Mouse (Mus musculus): ENCODE measurements around the gene Tubgcp2.

The Tubgcp2 gene

DNA sequence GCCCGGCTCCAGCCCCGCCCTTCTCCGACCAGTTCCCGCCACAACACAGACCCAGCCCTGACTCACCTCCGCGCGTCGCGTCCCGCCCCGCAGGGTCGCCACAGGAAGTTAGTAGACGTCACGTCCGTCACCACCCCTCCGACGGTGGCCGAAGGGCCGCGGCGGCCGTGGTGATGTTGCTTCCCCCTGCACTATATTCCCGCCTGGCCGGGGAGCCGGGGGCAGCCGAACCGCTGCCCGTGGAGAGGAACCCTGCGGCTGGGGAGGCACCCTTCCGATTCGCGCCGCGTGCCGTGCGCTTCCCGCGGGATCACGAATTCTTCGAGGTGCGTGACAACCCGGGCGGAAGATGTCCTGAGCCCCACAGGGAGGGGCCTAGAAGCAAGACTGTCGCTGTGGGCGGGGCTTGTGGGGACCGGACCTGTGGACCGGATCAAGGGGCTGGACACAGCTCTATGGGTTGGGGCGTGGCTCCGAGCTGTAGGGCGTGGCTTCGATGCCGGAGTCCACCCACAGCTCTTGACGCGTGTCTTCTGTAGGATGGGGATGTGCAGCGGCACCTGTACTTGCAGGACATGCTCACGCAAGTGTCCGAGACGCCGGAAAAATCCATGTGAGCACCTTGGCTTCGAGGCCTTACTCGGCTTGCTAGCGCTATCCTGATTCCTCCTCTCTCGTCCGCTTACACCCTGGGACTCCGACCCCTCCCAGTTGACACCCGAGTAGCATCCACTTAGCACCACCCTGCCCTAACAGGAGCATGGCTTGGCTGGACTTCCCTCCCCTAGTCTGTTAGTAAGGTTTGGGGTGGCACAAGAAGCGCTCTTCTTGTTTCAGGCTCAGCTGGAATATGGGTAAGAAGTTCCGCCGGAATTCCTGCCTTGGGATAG, at the start of gene Tubgcp2, which contains the start of gene Zfp511:
Tubgcp2 (minus strand) TSS at position 389 of the 890 bp plus-strand sequence.
Zfp511 (plus strand) TSS at position 111 of the 890 bp plus-strand sequence.
- peak; percentile 73 for DNase-seq (ENCODE audit: extremely low spot score, low read depth, low spot score)

DNA sequence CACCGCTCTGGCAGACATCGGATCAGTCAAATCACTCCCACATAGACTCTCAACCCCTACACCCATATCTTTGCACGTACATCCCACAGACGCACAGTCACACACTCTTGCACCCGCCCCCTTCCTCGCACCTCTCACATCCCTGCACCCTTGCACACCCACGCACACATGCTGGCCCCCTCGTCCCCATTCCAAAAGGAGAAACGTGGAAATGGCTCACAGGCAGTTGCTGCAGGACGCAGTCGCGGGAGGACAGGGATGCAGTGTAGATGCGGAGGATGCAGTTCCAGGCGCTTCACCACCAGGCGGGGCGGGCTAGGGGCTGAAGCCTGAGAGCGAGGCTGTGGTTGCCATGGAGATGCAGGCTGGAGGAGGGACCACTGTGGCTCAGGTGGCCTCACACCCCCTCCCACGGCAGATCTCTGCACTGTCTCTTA, 45.8 kb upstream of the Tubgcp2 start, which contains the start of gene Caly:
Caly (minus strand) TSS at position 307 of the 437 bp plus-strand sequence.
- DNase-seq (ENCODE audit: extremely low spot score, low read depth, low spot score) = no peak

DNA sequence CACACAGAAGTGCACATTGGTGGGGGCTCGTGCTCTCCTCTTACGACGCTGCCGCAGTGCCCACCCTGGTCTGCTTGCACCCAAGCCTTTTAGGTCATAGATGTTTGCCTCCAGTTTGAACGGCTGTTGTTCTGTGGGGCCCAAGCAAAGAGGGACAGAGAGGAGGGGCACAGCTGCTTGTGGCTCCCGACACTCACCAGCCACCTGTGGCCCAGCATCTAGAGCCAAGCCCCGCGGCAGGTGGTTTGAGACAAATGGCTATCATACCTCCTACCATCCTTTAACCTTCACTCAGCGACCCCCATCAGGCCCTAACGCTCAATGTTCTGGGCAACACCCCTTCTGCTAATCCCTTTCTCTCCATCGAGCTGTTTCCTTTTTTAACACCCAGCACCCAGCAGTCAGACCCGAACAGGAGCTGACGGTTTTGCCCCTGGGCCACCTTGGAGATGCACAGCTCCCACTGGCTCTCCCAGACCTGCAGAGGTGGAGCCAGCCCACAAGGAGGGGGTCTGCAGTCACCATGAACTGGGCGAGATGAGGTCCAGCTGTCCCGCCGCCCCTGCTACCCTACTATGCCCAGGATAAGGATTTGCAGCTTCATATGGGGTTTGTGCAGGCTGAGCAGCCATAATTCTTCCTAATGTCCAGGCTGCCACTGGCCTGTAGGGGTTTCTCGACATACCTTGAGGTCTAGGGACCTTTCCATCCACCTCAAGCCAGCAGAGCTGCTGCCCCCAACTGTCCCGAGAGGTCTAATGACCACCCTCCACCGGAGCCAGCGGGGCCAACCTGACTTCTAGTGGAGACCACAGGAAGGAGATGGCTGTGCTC, 45.2 kb upstream of the Tubgcp2 start:
- DNase-seq (ENCODE audit: extremely low spot score, low read depth, low spot score) = no peak

DNA sequence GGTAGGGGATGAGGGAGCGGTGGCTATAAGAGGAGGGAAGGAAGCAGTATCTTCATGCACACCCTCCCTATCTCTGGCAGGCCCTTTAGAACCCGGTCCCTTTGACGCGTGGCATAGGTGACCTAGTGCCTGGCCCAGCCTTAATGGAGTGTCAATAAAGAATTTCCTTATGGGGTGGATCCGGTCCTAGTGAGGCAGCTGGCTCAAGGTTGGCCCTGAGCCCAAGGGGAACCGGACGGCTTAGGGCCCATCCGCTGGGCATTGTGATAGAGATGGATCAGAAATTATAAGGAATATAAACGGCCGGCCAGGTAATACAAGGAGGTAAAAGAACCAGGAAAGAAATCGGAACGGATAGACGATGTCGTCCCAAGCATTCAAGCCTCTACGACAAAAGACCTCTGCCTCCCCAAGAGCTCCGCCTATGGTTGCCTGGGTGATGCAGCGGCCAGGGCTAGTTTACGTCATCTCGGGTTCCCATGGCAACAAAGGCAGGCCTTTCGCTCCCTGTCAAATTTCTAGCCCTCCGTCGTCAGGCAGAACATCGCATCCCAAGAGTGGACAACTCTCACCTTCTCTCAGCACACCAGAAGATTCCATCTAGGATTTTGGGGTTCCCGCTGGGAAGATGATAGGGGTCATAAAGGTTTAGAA, 44.2 kb upstream of the Tubgcp2 start:
- DNase-seq (ENCODE audit: extremely low spot score, low read depth, low spot score) = no peak

DNA sequence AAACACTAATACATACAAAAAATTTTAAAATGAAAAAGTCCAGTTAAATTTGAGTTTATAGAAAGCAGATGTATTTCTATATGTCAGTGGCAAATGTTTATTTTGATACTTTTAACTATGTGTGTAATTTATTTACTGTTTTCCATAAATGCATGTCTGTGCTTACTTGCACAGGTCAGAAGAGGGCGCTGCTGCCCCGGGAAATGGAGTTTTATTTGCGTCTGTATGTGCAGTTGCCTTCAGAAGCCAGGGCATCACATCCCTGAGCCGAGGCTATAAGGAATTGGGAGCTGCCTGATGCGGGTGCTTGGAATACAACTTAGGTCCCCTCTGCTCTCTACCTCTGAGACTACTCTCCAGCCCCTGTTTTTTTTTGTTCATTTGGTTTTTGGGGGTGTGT, 42.2 kb upstream of the Tubgcp2 start:
- DNase-seq (ENCODE audit: extremely low spot score, low read depth, low spot score) = no peak

DNA sequence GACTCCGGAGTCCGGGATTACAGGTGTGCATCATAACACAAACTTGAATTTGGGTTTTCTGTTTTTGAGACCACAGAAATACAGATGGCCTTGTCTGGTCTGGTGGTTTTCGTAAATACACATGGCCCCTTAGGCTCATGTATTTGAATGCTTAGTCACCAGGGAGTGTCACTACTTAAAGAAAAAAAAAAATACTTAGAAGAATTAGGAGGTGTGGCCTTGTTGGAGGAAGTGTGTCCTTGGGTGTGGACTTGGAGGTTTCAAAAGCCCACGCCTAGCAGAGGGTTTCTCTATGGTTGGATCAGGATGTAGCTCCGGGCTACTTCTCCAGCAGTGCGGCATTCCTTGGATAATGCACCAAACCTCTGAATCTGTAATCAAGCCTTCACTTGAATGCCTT, 41.2 kb upstream of the Tubgcp2 start:
- DNase-seq (ENCODE audit: extremely low spot score, low read depth, low spot score) = no peak

DNA sequence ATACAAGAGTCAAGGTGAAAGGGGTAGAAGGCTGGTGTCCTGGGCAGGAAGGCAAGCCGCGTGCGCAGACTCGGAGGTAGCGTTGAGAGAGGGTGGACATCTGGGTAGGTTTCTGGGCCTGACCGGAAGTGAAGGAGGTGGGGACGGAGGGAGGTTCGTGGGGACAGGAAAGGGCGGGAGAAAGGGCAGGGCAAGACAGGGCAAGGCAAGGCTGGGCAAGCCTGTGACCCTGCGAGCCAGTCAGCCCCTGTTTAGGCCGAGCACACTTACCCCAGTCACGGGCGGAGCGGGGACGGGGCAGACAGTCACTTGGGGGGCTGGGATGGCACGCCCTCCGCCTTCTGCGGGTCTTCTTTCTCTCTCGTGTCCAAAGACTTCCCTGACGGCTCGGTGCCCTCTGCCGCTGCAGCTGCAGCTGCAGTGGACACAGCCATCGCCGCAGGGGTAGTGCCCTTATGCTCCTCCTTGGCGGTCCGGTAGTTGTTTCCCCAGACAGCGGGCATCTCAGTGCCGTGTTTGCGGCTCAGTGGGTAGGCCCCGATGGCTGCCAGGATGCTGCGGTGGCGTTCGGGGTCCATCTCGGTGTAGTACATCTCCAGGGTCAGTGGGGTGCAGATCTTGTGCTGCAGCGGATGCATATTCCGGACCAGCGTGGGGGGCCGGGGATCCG, 33.7 kb upstream of the Tubgcp2 start:
- DNase-seq (ENCODE audit: extremely low spot score, low read depth, low spot score) = no peak

DNA sequence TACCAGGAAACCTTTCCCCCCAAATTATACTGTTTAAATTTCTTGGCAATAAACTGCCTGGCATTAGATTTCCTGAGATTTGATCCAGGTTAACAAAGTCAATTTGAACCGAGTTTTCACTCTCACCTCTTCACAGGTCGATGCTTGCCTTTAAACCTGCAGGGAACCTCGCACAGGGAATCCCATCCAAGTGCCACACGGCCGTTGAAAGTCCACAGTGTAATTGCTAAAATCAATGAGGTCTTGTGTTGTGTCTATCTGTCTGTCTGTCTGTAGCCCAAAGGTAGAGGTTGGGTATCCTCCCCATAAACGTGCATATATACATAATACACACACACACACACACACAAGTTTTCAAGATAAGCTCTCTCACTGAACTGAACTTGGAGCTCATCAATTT, 30.9 kb upstream of the Tubgcp2 start:
- DNase-seq (ENCODE audit: extremely low spot score, low read depth, low spot score) = no peak

DNA sequence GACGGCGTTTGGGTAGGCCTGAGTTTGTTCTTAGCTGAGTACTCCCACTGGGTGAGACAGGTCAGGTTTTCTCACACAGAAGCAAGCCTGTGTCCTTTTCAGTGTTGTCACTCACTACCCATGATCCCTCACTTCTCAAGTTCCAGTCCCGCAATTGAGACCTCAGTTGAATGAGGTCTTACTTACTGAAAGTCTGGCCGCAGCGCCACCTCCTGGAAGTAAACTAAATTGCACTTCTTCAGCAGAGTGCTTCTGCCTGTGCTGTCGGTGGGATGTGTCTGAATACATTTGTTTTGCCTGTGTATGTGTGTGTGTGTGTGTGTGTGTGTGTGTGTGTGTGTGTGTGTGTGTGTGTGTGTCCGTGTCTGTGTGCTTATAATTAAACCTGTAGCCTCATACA, 26.6 kb upstream of the Tubgcp2 start:
- no peak for DNase-seq (ENCODE audit: extremely low spot score, low read depth, low spot score)

DNA sequence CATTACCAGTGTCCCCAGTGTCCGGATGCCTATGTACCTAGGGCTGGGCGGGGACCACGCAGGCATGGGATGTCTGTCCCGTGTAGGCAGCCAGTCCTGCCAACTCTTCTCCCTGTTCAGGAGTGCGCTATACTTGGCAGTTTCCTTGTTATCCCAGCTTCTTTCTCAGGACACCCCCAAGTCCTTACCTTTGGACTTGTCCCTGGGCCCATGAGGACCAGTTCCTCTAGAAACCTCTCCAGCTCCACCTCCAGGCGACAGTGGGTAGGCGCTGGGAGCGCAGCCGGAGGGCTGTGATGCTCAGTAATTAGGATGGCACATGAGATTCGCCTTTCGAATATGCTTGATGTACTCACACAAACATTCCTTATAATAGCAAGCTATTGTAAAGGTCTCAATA, 25.8 kb upstream of the Tubgcp2 start:
- no peak for DNase-seq (ENCODE audit: extremely low spot score, low read depth, low spot score)

DNA sequence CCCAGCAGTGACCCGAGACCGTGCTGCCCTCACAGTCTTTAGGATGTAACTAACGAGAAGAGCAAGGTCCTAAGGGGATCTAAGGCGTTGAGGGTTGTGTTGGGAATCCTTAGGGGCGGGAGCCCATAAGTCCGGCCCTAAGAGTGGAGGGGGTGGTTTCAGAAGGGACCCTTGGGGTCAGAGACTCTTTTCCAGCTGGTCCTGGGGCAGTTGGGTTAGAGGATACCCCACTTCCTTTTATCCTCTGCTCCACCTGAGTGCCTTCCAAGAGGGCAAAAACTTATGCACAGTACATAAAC, 25.3 kb upstream of the Tubgcp2 start:
- DNase-seq (ENCODE audit: extremely low spot score, low read depth, low spot score) = no peak

DNA sequence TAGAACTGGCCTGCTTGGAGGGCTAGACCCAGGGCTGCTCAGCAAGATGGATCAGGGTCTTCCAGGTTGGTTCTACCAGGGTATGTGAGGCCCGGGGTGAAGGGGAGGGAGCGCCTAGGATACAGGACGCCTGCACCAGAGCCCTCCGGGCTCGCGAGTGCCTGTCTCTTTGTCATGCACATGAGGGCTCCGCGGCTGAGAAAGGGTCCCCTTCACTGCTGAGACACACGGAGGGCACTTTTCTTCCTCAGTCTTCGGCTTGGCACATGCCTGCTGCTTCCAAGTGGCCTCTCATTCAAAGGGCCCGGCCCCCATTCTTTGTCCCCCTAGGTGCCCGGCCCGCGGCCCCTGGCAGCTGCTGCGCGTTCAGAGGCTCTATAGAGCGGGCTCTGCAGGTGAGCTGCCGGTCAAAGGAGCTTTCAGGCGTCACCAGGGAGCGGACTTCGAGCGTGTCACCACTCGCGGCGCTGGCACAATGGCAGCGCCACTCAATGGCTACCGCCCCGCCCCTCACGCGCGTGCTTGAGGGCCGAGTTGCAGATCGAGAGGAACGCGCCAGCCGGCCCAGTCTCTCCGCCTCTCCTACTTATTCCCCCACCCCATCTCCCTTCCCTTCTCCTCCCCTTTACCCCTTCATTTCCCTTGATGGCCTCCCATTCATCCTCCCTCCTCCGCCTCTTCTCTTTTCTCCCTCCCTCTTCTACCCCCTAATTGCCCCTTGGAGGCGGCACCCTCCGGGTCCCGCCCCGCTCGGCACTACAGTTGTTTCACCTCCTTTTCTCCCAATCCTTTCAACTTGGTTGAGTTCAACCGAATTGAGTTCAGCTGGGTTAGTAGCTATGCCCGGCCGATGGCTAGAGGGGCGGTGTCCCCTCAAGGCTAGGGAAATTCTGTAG, 24.7 kb upstream of the Tubgcp2 start:
- no peak for DNase-seq (ENCODE audit: extremely low spot score, low read depth, low spot score)

DNA sequence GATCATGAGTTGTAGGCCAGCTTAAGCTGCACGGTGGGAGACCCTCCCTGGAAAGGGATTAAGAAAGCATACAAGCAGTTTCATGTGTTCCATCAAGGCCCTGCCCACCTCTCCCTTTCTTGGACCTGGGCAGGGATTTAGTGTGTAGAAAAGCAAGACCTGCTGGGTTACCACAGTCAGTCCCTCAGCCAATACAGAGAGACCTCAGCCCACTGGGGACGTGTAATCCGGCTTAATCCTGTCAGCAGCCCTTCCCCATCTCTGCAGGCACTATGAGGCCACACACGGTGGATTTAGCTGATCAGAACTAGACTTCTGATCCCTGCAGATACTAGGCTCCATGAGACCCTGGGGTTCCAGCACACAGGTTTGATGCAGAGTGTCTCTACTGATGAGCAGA, 23.1 kb upstream of the Tubgcp2 start:
- DNase-seq (ENCODE audit: extremely low spot score, low read depth, low spot score) = no peak

DNA sequence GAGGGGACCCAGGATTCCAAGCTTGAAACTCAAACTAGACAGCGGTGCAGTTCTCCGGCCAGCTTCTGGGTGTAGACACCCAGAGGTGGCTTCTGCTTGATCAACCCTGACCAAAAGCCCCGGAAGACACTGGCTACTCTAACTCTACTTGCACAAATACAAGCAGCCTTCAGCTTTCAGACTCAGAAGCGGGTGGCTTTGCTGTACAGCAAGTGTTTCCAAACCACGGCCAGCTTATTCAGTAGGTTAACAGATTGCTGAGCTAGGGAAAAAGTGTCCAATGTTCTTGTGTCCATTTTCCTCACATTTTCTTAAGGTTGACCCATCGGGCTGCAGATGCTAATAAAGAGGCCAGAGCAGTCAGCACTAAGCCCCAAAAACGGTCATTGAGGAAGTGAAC, 22.1 kb upstream of the Tubgcp2 start:
- no peak for DNase-seq (ENCODE audit: extremely low spot score, low read depth, low spot score)

DNA sequence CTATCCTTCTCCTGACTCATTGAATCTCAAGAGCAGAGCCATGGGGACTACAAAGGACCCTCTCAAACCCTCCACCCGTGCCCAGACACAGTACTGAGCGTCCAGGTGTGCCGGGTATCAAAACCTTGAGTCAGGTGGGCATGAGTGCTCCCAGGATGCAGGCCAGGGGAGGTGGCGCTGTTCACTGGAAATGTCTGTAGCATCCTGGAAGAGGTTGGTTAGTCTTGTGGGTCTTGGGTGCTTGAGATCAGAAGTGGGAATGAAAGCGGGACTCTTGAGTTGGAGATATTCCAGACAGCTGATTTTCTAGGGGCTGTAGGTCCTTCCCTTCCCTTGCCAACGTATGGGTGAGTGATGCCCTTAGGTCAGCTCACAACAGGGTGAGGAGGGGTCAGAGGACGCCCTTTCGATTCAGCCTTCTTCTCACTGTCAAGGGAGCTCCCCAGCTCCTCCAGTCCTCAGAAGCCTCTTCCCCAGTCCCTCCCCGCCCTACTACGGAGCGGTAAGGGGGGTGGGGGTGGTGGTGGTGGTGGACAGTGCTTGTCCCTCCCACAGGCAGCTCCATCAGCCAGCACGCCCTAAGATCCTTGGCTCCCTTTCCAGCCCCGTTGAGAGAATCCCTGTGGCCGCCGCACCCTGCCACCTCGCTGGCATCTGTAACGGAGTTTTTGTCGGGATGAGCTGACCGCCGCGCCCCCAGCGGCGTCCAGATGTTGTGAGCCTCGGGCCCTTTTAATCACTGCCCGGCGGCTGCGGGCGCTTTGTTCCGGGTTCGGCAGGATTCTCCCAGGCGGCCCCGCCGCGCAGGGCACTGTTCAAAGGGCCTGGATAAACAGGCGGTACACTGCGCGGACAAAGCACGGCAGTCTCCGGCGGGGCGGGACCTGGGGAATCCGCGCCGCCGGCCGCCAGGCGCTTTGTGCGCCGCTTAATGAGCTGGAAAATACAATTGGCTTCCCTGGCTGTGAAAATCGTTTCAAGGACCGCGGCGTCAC, 21.2 kb upstream of the Tubgcp2 start:
- DNase-seq (ENCODE audit: extremely low spot score, low read depth, low spot score) = no peak

DNA sequence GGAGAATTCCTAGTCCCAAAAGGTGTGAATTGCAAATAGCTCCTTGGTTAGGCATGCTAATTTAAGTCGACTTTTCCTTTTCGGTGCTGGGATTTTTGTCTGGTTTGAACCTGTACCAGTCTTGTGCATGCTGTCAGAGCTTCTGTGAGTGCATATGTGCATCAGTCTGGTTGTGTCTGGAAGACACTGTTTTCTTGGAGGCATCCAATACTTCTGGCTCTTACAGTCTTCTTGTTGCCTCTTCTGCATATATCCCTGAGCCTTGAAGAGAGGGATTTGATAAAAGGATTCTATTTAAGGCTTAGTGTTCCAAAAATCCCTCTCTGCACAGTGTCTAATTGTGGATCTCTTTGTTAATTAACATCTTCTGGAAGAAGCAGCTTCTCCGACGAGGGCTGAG, 17.7 kb upstream of the Tubgcp2 start:
- no peak for DNase-seq (ENCODE audit: extremely low spot score, low read depth, low spot score)

DNA sequence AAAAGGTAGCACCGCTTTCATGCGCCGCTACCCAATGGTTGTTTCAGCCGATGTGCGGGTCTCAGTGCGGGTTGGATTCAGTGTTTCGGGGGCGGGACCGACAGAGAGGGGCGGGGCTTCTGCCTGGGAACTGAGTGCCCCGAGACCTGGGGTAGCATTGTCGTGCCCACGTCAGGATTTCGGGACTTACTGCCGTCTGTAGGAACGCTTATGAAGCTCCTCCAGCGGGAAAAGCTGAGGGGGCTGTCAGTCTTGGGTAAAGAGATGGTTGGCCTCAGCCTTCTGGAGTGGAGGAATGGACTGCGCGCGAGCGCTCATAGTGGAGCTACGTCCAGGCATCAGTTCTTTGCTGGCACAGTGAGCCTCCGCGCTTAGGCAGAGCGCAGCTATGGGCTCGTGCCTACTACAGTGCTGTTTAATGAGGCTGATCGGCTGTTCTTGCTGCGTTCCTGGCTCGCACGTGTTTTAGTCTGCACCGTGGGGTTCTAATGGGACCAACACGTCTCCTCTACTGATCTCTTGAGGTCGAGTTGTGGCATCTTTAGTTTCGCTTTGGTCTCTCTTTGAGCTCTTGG, 12.7 kb upstream of the Tubgcp2 start:
- no peak for DNase-seq (ENCODE audit: extremely low spot score, low read depth, low spot score)

DNA sequence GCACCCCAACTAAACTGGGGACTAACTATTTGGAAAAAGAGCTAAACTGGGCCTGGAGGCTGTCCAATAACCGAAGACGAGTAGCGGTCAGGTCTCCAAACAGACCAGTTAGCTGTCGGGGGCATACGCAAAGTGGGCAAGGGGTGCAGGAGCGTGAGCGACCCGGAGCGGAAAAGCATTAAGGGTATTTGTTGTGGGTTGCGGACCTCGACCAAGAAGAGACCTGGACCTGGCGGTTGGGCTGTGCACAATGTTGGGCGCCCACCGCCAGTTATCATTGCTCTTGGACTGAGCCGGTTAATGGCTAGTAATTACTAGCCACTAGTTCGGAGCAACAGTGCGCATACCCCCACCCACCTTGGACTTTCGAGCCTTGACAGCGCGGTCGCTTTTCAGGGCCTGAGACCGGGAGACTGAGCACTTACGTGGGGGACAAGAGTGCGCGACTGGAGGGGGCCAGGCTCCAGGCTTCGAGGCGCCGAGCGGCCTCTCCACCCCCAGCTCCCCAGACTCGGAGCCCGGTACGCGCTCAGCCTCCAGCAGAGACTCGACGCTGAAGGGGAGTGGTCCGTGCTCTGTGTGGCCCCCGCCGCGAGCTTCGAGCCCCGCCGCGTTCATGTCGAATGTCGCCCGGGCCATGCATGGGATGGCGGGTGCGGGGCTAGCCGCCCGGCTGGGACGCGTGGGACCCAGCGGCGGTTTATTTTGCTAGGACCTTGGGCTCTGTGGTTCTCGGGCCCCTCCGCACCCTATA, 12.1 kb upstream of the Tubgcp2 start, which contains the start of gene Msx3:
Msx3 (minus strand) TSS at position 729 of the 754 bp plus-strand sequence.
- no peak for DNase-seq (ENCODE audit: extremely low spot score, low read depth, low spot score)

Data from hindlimb bud, embryonic 11.5 days (tissue).